Mouse (Mus musculus) heart, embryonic 15.5 days (tissue): ENCODE measurements around the gene Gorasp2. TPM values are rescaled to one million over a fixed set of nuclear protein-coding genes. Genes with fewer than 3 reads are reported as not detected.

Experiments used
- ATAC-seq: fragments of 200-750 bp; cut with Nextera tagmentation; replicated peaks from 2 replicates; pipeline ENCODE4 v1.8.0; 2017; ENCODE audit warnings: low read depth, moderate TSS enrichment; ENCODE audit not compliant: insufficient number of reproducible peaks, insufficient read depth, low FRiP score
- H3K27ac ChIP-seq: fragments of 300-500 bp; sonication (generic); 2 replicates; pipeline ENCODE4 v1.5.1; 2015; ENCODE audit warnings: mild to moderate bottlenecking, inconsistent platforms
- H3K27me3 ChIP-seq: fragments of 300-500 bp; sonication (generic); 2 replicates; pipeline ENCODE4 v1.6.1; 2015; ENCODE audit warnings: inconsistent platforms
- H3K36me3 ChIP-seq: fragments of 300-500 bp; sonication (generic); 2 replicates; pipeline ENCODE4 v1.6.1; 2015; ENCODE audit warnings: mild to moderate bottlenecking, inconsistent platforms
- H3K4me1 ChIP-seq: fragments of 300-500 bp; sonication (generic); replicated peaks from 2 replicates; pipeline ENCODE4 v1.6.1; 2015; ENCODE audit warnings: inconsistent platforms
- H3K4me2 ChIP-seq: fragments of 300-500 bp; sonication (generic); 2 replicates; pipeline ENCODE4 v1.6.1; 2015; ENCODE audit warnings: inconsistent platforms, mild to moderate bottlenecking, moderate library complexity
- H3K4me3 ChIP-seq: fragments of 300-500 bp; sonication (generic); 2 replicates; pipeline ENCODE4 v1.5.1; 2015; ENCODE audit warnings: mild to moderate bottlenecking, inconsistent platforms
- H3K9ac ChIP-seq: fragments of 300-500 bp; sonication (generic); 2 replicates; pipeline ENCODE4 v1.6.1; 2015; ENCODE audit warnings: mild to moderate bottlenecking, inconsistent platforms
- H3K9me3 ChIP-seq: fragments of 300-500 bp; sonication (generic); replicated peaks from 2 replicates; pipeline ENCODE4 v1.6.1; 2016; ENCODE audit warnings: inconsistent platforms
- WGBS: fragments of 180-500 bp; shearing (Covaris S2); methylation state at CpG from one replicate; pipeline ENCODE4 v1.1.7; 2015; ENCODE audit warnings: mixed read lengths; 5-methylcytosine and 5-hydroxymethylcytosine counted together
- polyA plus RNA-seq: library from polyadenylated mRNA; unstranded; fragments of >200 nt; fragmentation: Nextera tagmentation; extraction: Ambion mirVana; gene quantifications from 2 replicates; pipeline ENCODE4 v1.2.1, GENCODE M21; 2015

Gorasp2 gene
- polyA plus RNA-seq, 1 experiment from 2014 or later, result 113 TPM

DNA sequence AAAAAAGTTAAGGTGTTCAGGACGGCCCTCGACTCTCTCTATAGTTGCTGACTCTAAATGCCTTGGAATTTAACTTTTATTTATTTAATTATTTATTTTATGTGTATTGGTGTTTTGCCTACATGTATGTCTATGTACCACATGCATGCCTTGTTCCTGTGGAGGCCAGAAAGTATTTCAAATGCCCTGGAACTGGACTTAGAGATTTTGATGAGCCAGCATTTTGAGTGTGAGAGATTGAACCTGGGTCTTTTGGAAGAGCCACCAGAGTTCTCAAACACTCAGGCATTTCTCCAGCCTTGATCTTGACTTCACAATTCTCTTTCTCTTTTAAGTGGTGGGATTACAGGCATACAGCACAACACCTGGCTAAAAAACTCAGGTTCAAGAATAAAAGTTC, 90.3 kb downstream of the Gorasp2 start:
- Histone ChIP-seq H3K27ac (no peak overlapping the region), H3K9ac (no peak overlapping the region), H3K27me3 (no peaks in the 10 kb centered on the region), H3K4me2 (no peak overlapping the region), H3K36me3 (peaks cover 27% of the 10 kb centered on the region), H3K4me3 (no peak overlapping the region), H3K4me1 (no peaks in the 10 kb centered on the region), H3K9me3 (no peaks in the 10 kb centered on the region)
- WGBS, result 93% methylated on average over 2 of the region's 2 CpGs
- ATAC-seq, result no peak

DNA sequence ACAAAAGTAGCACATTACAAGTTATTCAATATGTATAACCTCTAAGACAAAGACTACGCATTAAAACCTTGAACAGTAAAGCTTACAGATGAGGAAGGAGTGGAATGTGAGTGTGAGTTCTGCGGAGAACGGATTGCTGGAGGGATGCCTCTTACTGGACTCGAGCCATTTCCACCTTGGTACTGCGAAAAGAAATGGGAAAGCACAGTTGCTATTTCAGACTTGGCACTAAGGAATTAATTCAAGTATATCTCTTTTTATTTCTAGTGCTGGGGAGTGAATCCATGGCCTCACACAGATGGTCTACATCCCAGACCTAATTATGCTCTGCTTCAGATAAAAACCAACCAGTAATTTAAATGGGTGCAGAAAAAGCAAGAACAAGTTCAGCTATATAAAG, 90.8 kb downstream of the Gorasp2 start:
- no peak overlapping the region for H3K9ac ChIP-seq
- peaks cover 25% of the 10 kb centered on the region for H3K36me3 ChIP-seq
- no peaks in the 10 kb centered on the region for H3K9me3 ChIP-seq
- ATAC-seq, result no peak
- no peak overlapping the region for H3K4me3 ChIP-seq
- H3K27ac ChIP-seq, result no peak overlapping the region
- 86% methylated on average over 5 of the region's 5 CpGs for WGBS
- H3K4me1 ChIP-seq, result no peaks in the 10 kb centered on the region
- H3K4me2 ChIP-seq, result no peak overlapping the region
- H3K27me3 ChIP-seq, result no peaks in the 10 kb centered on the region

Other genes with a start within 250 kb of the Gorasp2 start
- gene Sp5, start 186.7 kb upstream of the Gorasp2 start, polyA plus RNA-seq, result 0.55 and 1.1 TPM in 2 replicates
- gene Erich2, start 152.8 kb upstream of the Gorasp2 start, polyA plus RNA-seq, result 0.66 and 1.3 TPM in 2 replicates
- 0.20 and 0.32 TPM in 2 replicates for gene Gad1, start 108.5 kb upstream of the Gorasp2 start, polyA plus RNA-seq
- 2.4 and 2.6 TPM in 2 replicates for gene Gm26558, start 532 bp downstream of the Gorasp2 start, polyA plus RNA-seq
- 24.4 and 28.0 TPM in 2 replicates for gene Tlk1, start 164.2 kb downstream of the Gorasp2 start, polyA plus RNA-seq